Mouse (Mus musculus) stomach, postnatal 0 days (tissue): ENCODE results near the gene Uhrf1bp1.

ENCODE experiments used
- CTCF ChIP-seq: IDR thresholded peaks from 2 replicates; pipeline ENCODE4 v1.5.1; 2016; ENCODE audit warnings: antibody characterized with exemption, low read depth, mild to moderate bottlenecking, moderate library complexity
- EP300 ChIP-seq: optimal IDR thresholded peaks from 2 replicates; pipeline ENCODE3; 2016; ENCODE audit warnings: antibody characterized with exemption

- no peak for TF ChIP-seq CTCF
- TF ChIP-seq EP300 = no peak
These were observed 32.9 kb upstream of the Uhrf1bp1 start for GRCm38 (mm10) chr17:27823142-27823905.
